Mouse (Mus musculus) G1E (cell line): ENCODE data around the gene Lman1l.

Experiments
- CTCF ChIP-seq: IDR thresholded peaks from 2 replicates; pipeline ENCODE4 v1.5.1; 2012; ENCODE audit warnings: low read depth, low read length, inconsistent platforms, mixed read lengths
- GATA1 ChIP-seq: IDR thresholded peaks from 2 replicates; pipeline ENCODE4 v1.6.1; 2012; ENCODE audit warnings: borderline replicate concordance, low read length, inconsistent platforms, mixed read lengths
- GATA2 ChIP-seq: IDR thresholded peaks from 2 replicates; pipeline ENCODE4 v1.6.1; 2012; ENCODE audit warnings: low read depth, low read length, inconsistent platforms, borderline replicate concordance
- POLR2AphosphoS5 ChIP-seq: IDR thresholded peaks from 2 replicates; pipeline ENCODE4 v1.6.1; 2012; ENCODE audit warnings: low read depth, low read length, inconsistent platforms; ENCODE audit not compliant: insufficient replicate concordance
- TAL1 ChIP-seq: conservative IDR thresholded peaks from 2 replicates; pipeline ENCODE4 v1.6.1; 2012; ENCODE audit warnings: low read depth, low read length, inconsistent platforms, mixed read lengths

- TF ChIP-seq CTCF, result no peak
- no peak for TF ChIP-seq GATA1
- TF ChIP-seq POLR2AphosphoS5, result no peak
- no peak for TF ChIP-seq TAL1
- no peak for TF ChIP-seq GATA2
These were observed 2.9 kb downstream of the Lman1l start for GRCm38 (mm10) chr9:57617556-57618169.
